Mouse (Mus musculus): ENCODE results near the gene Esyt1. TPM values are rescaled to one million over a fixed set of nuclear protein-coding genes. Genes with fewer than 3 reads are reported as not detected.

Esyt1 gene
- polyA plus RNA-seq, 1 experiment from 2014 or later, result 11.7 TPM

DNA sequence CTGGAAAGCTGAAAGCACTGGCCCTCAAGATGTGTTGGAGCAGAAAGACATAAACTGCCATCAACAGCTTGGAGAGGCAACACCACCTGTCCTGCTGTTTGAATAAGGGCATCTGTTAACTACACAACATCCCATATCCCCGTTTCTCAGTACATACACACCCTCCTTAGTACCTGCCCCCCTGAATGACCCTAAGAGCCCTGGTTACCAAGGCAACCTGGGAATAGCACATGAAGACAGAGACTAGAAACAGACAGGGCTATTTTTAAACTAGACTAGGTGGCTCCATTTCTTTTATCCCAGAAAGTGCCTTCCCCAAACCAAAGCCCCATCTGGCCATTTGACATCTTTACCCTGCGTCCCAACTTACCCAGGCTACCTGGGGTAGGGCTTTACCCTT is 17.4 kb upstream of the Esyt1 start:
- Histone ChIP-seq H3K4me3 (ENCODE audit: low read depth, low read length) (no peak overlapping the region), H3K9me3 (ENCODE audit: control insufficient read depth) (no peaks in the 10 kb centered on the region), H3K36me3 (ENCODE audit: control insufficient read depth, insufficient read depth) (peaks cover 39% of the 10 kb centered on the region), H3K4me2 (replicated peaks; ENCODE audit: low read depth) (no peak overlapping the region), H3K27ac (ENCODE audit: low read depth, low read length) (no peak overlapping the region), H3K9ac (ENCODE audit: low read depth, low read length) (no peak overlapping the region), H3K4me1 (replicated peaks; ENCODE audit: control insufficient read depth, insufficient read depth, low read length) (no peaks in the 10 kb centered on the region), H3K27me3 (replicated peaks; ENCODE audit: control insufficient read depth, insufficient read depth, low read length) (no peaks in the 10 kb centered on the region)
- 50% methylated on average over 2 of the region's 2 CpGs for WGBS
- no peak for ATAC-seq
- no peak for TF ChIP-seq CTCF (IDR thresholded peaks at IDR 0.05; ENCODE audit: low read depth)

DNA sequence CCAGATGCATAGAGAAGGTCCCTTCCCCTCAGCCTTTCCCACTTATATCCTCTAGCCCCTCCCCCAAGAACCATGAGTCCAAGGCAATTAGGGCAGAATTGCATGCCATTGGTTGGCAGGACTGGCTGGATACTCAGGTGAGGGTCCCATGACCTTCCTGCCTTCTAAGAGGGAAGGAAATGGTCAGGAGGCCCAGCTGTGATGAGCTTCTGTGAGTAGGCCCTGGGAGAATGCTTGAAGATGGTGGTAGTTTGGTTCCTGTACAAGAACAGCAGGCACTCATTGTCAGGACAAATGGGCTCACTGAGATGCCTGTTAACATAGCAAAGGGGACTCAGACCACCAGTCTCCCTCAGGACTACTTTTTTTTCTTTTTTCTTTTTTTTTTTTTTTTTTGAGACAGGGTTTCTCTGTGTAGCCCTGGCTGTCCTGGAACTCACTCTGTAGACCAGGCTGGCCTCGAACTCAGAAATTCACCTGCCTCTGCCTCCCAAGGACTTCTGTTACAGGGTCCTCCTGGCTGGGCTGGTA is 12.7 kb upstream of the Esyt1 start:
- H3K4me3 ChIP-seq (ENCODE audit: low read depth, low read length), result no peak overlapping the region
- H3K36me3 ChIP-seq (ENCODE audit: control insufficient read depth, insufficient read depth), result peaks cover 15% of the 10 kb centered on the region; the same call in 1 of the 2 replicates
- H3K4me1 ChIP-seq (replicated peaks; ENCODE audit: control insufficient read depth, insufficient read depth, low read length), result no peaks in the 10 kb centered on the region
- ATAC-seq, result no peak
- H3K9me3 ChIP-seq (ENCODE audit: control insufficient read depth), result no peaks in the 10 kb centered on the region
- 80% methylated on average over 1 of the region's 1 CpGs for WGBS
- no peaks in the 10 kb centered on the region for H3K27me3 ChIP-seq (replicated peaks; ENCODE audit: control insufficient read depth, insufficient read depth, low read length)
- no peak for TF ChIP-seq CTCF (IDR thresholded peaks at IDR 0.05; ENCODE audit: low read depth)
- no peak overlapping the region for H3K4me2 ChIP-seq (replicated peaks; ENCODE audit: low read depth)
- no peak overlapping the region for H3K27ac ChIP-seq (ENCODE audit: low read depth, low read length)
- no peak overlapping the region for H3K9ac ChIP-seq (ENCODE audit: low read depth, low read length)

DNA sequence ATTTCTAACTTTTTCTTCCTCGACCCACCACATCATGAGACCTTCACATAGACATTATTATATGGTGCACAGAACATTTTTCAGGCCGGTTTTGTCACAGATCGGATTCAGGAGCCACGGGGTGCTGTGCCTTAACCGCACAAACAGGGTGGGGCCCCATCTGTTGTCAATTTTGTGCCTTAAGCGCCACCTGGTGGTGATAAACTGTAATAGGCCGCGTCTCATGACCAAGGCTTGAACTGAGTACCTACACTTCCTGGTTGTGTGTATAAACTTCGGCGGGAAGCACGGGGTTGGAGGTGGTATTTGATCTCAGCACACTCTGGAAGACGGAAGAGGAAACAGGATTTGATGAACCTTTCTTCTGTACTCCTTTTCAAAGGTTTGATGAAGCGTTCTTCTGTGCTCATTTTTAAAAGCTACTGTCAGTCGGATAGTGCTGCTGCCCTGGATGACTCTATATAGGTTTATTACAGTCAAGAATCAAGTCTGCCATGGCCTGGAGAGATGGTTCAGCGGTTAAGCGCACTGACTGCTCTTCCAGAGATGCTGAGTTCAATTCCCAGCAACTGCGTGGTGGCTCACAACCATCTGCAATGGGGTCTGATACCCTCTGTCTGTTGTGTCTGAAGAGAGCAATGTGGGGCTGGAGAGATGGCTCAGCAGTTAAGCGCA is 10.7 kb upstream of the Esyt1 start:
- H3K4me2 ChIP-seq (replicated peaks; ENCODE audit: low read depth), result peak overlapping the region; percentile 53
- H3K36me3 ChIP-seq (ENCODE audit: control insufficient read depth, insufficient read depth), result peaks cover 3% of the 10 kb centered on the region; the same call in 1 of the 2 replicates
- no peaks in the 10 kb centered on the region for H3K4me1 ChIP-seq (replicated peaks; ENCODE audit: control insufficient read depth, insufficient read depth, low read length)
- no peaks in the 10 kb centered on the region for H3K27me3 ChIP-seq (replicated peaks; ENCODE audit: control insufficient read depth, insufficient read depth, low read length)
- TF ChIP-seq CTCF (IDR thresholded peaks at IDR 0.05; ENCODE audit: low read depth), result peak; percentile 94
- peak; percentile 88 for ATAC-seq
- WGBS, result 13% methylated on average over 18 of the region's 18 CpGs
- no peak overlapping the region for H3K9ac ChIP-seq (ENCODE audit: low read depth, low read length)
- H3K9me3 ChIP-seq (ENCODE audit: control insufficient read depth), result no peaks in the 10 kb centered on the region
- 0 out of 2 replicates have a peak overlapping the region, but pooled peaks have one; percentile 8 for H3K27ac ChIP-seq (ENCODE audit: low read depth, low read length)
- H3K4me3 ChIP-seq (ENCODE audit: low read depth, low read length), result peak overlapping the region; percentile 14; the same call in 1 of the 2 replicates

DNA sequence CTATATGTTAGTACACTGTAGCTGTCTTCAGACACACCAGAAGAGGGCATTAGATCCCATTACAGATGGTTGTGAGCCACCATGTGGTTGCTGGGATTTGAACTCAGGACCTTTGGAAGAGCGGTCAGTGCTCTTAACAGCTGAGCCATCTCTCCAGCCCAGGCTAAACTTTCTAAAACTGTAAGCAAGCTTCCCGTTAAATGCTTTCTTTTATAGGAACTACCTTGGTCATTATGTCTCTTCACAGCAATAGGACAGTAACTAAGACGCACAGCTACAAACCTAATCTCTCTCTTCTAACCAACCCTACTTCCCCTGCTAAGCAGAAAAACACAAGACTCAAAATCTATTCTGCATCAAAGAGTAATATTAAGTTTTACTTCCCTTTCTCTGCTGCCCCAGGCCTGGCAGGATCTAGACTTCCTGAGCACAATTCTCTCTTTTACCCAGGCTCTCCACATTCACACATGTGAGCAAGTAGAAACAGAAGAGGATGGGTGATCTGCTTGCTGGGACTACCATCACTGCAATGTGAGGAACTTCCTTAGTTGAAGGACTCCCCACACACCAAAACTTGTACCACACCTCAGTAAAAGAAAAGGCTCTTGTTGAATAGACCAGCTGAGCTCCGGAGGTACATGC is 10.1 kb upstream of the Esyt1 start:
- no peak for ATAC-seq
- Histone ChIP-seq H3K9ac (ENCODE audit: low read depth, low read length) (no peak overlapping the region), H3K4me3 (ENCODE audit: low read depth, low read length) (peak overlapping the region; percentile 14; the same call in 1 of the 2 replicates), H3K27ac (ENCODE audit: low read depth, low read length) (0 out of 2 replicates have a peak overlapping the region, but pooled peaks have one; percentile 8), H3K36me3 (ENCODE audit: control insufficient read depth, insufficient read depth) (no peaks in the 10 kb centered on the region), H3K27me3 (replicated peaks; ENCODE audit: control insufficient read depth, insufficient read depth, low read length) (no peaks in the 10 kb centered on the region), H3K9me3 (ENCODE audit: control insufficient read depth) (no peaks in the 10 kb centered on the region), H3K4me2 (replicated peaks; ENCODE audit: low read depth) (peak overlapping the region; percentile 53), H3K4me1 (replicated peaks; ENCODE audit: control insufficient read depth, insufficient read depth, low read length) (no peaks in the 10 kb centered on the region)
- TF ChIP-seq CTCF (IDR thresholded peaks at IDR 0.05; ENCODE audit: low read depth), result no peak
- WGBS, result 73% methylated on average over 4 of the region's 4 CpGs

DNA sequence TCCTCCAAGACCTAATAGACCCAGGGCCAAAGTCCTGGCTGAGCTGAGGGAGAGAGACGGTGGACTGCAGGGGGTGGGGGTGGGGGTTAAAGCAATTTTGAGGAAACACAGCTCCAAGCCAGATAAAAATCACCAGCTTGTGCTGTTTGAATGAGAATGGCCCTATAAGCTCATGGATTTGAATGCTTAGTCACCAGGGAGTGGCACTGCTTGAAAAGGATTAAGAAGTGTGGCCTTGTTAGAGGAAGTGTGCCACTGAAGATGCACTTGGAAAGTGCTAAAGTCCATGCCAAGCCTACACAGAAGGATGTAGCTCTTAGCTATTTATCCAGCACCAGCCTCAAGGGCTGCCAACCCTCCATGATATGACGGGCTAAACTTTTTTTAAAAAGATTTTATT is 9.5 kb upstream of the Esyt1 start:
- Histone ChIP-seq H3K9ac (ENCODE audit: low read depth, low read length) (no peak overlapping the region), H3K4me1 (replicated peaks; ENCODE audit: control insufficient read depth, insufficient read depth, low read length) (no peaks in the 10 kb centered on the region), H3K9me3 (ENCODE audit: control insufficient read depth) (no peaks in the 10 kb centered on the region), H3K27ac (ENCODE audit: low read depth, low read length) (no peak overlapping the region), H3K4me3 (ENCODE audit: low read depth, low read length) (no peak overlapping the region), H3K27me3 (replicated peaks; ENCODE audit: control insufficient read depth, insufficient read depth, low read length) (no peaks in the 10 kb centered on the region), H3K4me2 (replicated peaks; ENCODE audit: low read depth) (no peak overlapping the region), H3K36me3 (ENCODE audit: control insufficient read depth, insufficient read depth) (no peaks in the 10 kb centered on the region)
- no peak for ATAC-seq
- no peak for TF ChIP-seq CTCF (IDR thresholded peaks at IDR 0.05; ENCODE audit: low read depth)
- 52% methylated on average over 2 of the region's 2 CpGs for WGBS
